In genomic region chr10:42107437-42108293, GRCm38 (mm10) we compare ENCODE assay signal across 18 mouse cellular contexts.
A peak's percentile ranks its signal among the peaks of the same experiment; 100 is the strongest.
DNase-seq lines count a peak whose midpoint lies in the region; ATAC-seq and TF ChIP-seq lines count a peak whose summit lies in the region.
"Had no signal": no experiment of that assay in that cellular context is flagged by ENCODE, and none has a peak within 500 bp of the region (broad histone marks: within the 10 kb centered on the region; RNA-seq: fewer than 3 reads in every experiment).

No protein-coding gene starts in this region.

- ATAC-seq in lung, embryonic 15.5 days (ENCODE audit: borderline replicate concordance, extremely low read depth, low FRiP score, low TSS enrichment): peak; percentile 60
- 0 out of 2 replicates have a peak, but pooled peaks have one; percentile 48 for ATAC-seq in embryonic facial prominence, embryonic 11.5 days (replicated peaks; ENCODE audit: insufficient number of reproducible peaks, low FRiP score, low TSS enrichment, low read depth)
- peak; percentile 11; the same call in 1 of the 2 replicates for ATAC-seq in stomach, embryonic 15.5 days (ENCODE audit: insufficient read depth, low FRiP score, low read depth)
- ATAC-seq: forebrain, embryonic 15.5 days had no signal

- H3K36me3 ChIP-seq in lung, embryonic 15.5 days: no peaks in the 10 kb centered on the region
- no peaks in the 10 kb centered on the region for H3K36me3 ChIP-seq in embryonic facial prominence, embryonic 11.5 days (replicated peaks; ENCODE audit: control insufficient read depth, insufficient read depth, low read depth, low read length)
- no peaks in the 10 kb centered on the region for H3K36me3 ChIP-seq in stomach, embryonic 15.5 days
- H3K36me3 ChIP-seq: forebrain, embryonic 15.5 days; heart, embryonic 15.5 days; hindbrain, embryonic 15.5 days had no signal

- no peak overlapping the region for H3K4me2 ChIP-seq in lung, embryonic 15.5 days
- no peak overlapping the region for H3K4me2 ChIP-seq in embryonic facial prominence, embryonic 11.5 days (ENCODE audit: low read depth, low read length)
- H3K4me2 ChIP-seq in stomach, embryonic 15.5 days: no peak overlapping the region
- H3K4me2 ChIP-seq: forebrain, embryonic 15.5 days; heart, embryonic 15.5 days; hindbrain, embryonic 15.5 days; liver, embryonic 11.5 days; midbrain, embryonic 11.5 days had no signal

- 65% methylated on average over 12 of the region's 12 CpGs for WGBS in lung, embryonic 15.5 days
- 64% methylated on average over 12 of the region's 12 CpGs for WGBS in lung, adult 2 months
- 76% methylated on average over 12 of the region's 12 CpGs for WGBS in embryonic facial prominence, embryonic 11.5 days
- WGBS in stomach, embryonic 15.5 days: 69% methylated on average over 12 of the region's 12 CpGs

- no peak for TF ChIP-seq POLR2A in lung, adult 2 months (IDR thresholded peaks at IDR 0.05; ENCODE audit: borderline replicate concordance, extremely low read depth, low read depth, low read length)

- H3K27me3 ChIP-seq in lung, embryonic 15.5 days: no peaks in the 10 kb centered on the region
- H3K27me3 ChIP-seq in embryonic facial prominence, embryonic 11.5 days (ENCODE audit: control insufficient read depth, insufficient read depth, low read length): no peaks in the 10 kb centered on the region
- H3K27me3 ChIP-seq in stomach, embryonic 15.5 days (replicated peaks): no peaks in the 10 kb centered on the region
- H3K27me3 ChIP-seq: CH12.LX; forebrain, embryonic 15.5 days; heart, embryonic 15.5 days; hindbrain, embryonic 15.5 days had no signal

- no peak overlapping the region for H3K4me3 ChIP-seq in lung, embryonic 15.5 days
- H3K4me3 ChIP-seq in lung, adult 2 months (replicated peaks; ENCODE audit: extremely low read depth, low read depth, low read length): no peak overlapping the region
- no peak overlapping the region for H3K4me3 ChIP-seq in embryonic facial prominence, embryonic 11.5 days (ENCODE audit: low read depth, low read length)
- H3K4me3 ChIP-seq in stomach, embryonic 15.5 days (replicated peaks): no peak overlapping the region
- H3K4me3 ChIP-seq: forebrain, embryonic 15.5 days; heart, embryonic 15.5 days; hindbrain, embryonic 15.5 days had no signal

- no peak overlapping the region for H3K9ac ChIP-seq in lung, embryonic 15.5 days
- no peak overlapping the region for H3K9ac ChIP-seq in embryonic facial prominence, embryonic 11.5 days (replicated peaks; ENCODE audit: low read length)
- H3K9ac ChIP-seq in stomach, embryonic 15.5 days: no peak overlapping the region
- H3K9ac ChIP-seq: forebrain, embryonic 15.5 days; heart, embryonic 15.5 days; hindbrain, embryonic 15.5 days had no signal

- H3K9me3 ChIP-seq in lung, embryonic 15.5 days: 0 out of 2 replicates have a peak, but pooled peaks cover 3% of the 10 kb centered on the region
- H3K9me3 ChIP-seq in embryonic facial prominence, embryonic 11.5 days (replicated peaks; ENCODE audit: control insufficient read depth, low read length): no peaks in the 10 kb centered on the region; the same call in 1 of the 2 replicates
- no peaks in the 10 kb centered on the region for H3K9me3 ChIP-seq in stomach, embryonic 15.5 days
- H3K9me3 ChIP-seq: forebrain, embryonic 15.5 days; heart, embryonic 15.5 days; hindbrain, embryonic 15.5 days had no signal

- H3K27ac ChIP-seq in lung, embryonic 15.5 days: no peak overlapping the region
- no peak overlapping the region for H3K27ac ChIP-seq in embryonic facial prominence, embryonic 11.5 days (replicated peaks; ENCODE audit: low read depth, low read length)
- no peak overlapping the region for H3K27ac ChIP-seq in stomach, embryonic 15.5 days
- H3K27ac ChIP-seq: forebrain, embryonic 15.5 days; heart, embryonic 15.5 days; hindbrain, embryonic 15.5 days had no signal

- H3K4me1 ChIP-seq in lung, embryonic 15.5 days: no peaks in the 10 kb centered on the region
- H3K4me1 ChIP-seq in lung, adult 2 months (ENCODE audit: control insufficient read depth, insufficient read depth, low read length): no peaks in the 10 kb centered on the region; the same call in 1 of the 2 replicates
- no peaks in the 10 kb centered on the region; the same call in 1 of the 2 replicates for H3K4me1 ChIP-seq in embryonic facial prominence, embryonic 11.5 days (ENCODE audit: control insufficient read depth, insufficient read depth, low read length)
- 0 out of 2 replicates have a peak, but pooled peaks cover 5% of the 10 kb centered on the region for H3K4me1 ChIP-seq in stomach, embryonic 15.5 days
- H3K4me1 ChIP-seq: hindbrain, embryonic 15.5 days had no signal

- peak; percentile 9 for DNase-seq in cerebellum, adult 11-12 months
- no peak for DNase-seq in cerebellum, adult 9-10 months
- DNase-seq in lung, adult 2 months: no peak
- DNase-seq in embryonic facial prominence, embryonic 11.5 days (ENCODE audit: low spot score): no peak
- no peak for DNase-seq in Muller cell, postnatal 12 days (ENCODE audit: inconsistent ontology term)
- no peak for DNase-seq in gastrocnemius, postnatal 4 days (ENCODE audit: low spot score in 2 of 2)
- DNase-seq: cerebellum, postnatal 25 days; gastrocnemius, postnatal 36 days; lung, postnatal 10 days; right cerebral cortex, postnatal 4 days had no signal

- no peak for TF ChIP-seq CTCF in lung, adult 2 months (IDR thresholded peaks at IDR 0.05; ENCODE audit: insufficient read depth, low read length)
